Mouse (Mus musculus): ENCODE results near the gene Myrfl. TPM values are rescaled to one million over a fixed set of nuclear protein-coding genes. Genes with fewer than 3 reads are reported as not detected.

Myrfl gene
- 0.16 and 0.23 TPM in 2 replicates for polyA plus RNA-seq (2015; fragmentation: Nextera tagmentation; extraction: Ambion mirVana)

- Histone ChIP-seq H3K9ac (no peak within 1 kb of the TSS), H3K4me1 (no peaks in the 10 kb centered on the region), H3K27ac (no peak within 1 kb of the TSS), H3K4me2 (no peak within 1 kb of the TSS), H3K9me3 (replicated peaks) (no peaks in the 10 kb centered on the region), H3K27me3 (no peaks in the 10 kb centered on the region), H3K36me3 (no peaks in the 10 kb centered on the region), H3K4me3 (replicated peaks) (no peak within 1 kb of the TSS)
- WGBS, result 79% methylated on average over 17 of the region's 17 CpGs
- ATAC-seq (replicated peaks; ENCODE audit: low FRiP score), result no peak
Measured at GRCm38 (mm10) chr10:116896336-116897177, at the start of gene Myrfl. Gene Myrfl (minus strand): TSS chr10:116896919.

DNA sequence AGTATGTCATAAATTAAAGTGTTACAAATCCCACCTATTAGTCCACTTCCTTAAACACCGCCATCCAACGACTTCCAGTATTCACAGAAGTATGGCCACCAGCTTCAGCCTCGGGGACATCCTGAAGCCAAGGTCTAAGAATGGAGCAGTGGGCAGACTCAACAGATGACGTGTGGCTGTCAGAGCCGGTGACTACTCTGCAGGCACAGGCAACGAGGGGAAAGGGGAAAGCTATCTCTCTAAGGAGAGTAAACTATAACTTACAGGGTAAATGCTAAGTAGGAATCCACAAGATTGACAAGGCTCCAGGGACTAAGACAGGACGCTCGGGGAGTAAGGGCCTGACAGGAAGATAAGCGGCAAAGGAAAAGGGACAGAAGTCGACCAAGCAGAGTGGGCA, 48.2 kb upstream of the Myrfl start:
- ATAC-seq (replicated peaks; ENCODE audit: low FRiP score), result no peak
- Histone ChIP-seq H3K9ac (no peak overlapping the region), H3K9me3 (replicated peaks) (peaks cover 3% of the 10 kb centered on the region; the same call in 1 of the 2 replicates), H3K4me1 (peaks cover 18% of the 10 kb centered on the region), H3K36me3 (peaks cover 13% of the 10 kb centered on the region), H3K4me3 (replicated peaks) (0 out of 2 replicates have a peak overlapping the region, but pooled peaks have one; percentile 1), H3K27me3 (no peaks in the 10 kb centered on the region), H3K4me2 (peak overlapping the region; percentile 22), H3K27ac (peak overlapping the region; percentile 19)
- WGBS, result 36% methylated on average over 10 of the region's 10 CpGs

DNA sequence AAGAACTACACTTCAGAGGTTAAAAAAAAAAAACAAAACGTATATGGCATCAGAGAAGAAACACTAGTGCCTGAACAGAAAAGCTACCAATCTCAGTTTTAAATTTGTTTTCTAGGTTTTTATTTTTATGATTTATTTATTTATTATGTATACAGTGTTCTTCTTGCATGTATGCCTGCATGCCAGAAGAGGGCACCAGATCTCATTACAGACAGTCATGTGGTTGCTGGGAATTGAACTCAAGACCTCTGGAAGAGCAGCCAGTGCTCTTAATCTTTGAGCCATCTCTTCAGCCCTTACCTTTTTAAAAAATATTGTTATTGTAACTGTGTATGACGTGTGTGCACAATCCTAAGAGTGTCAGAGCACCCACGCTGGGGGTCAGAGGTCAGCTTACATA, 47.4 kb upstream of the Myrfl start:
- WGBS, result 78% methylated on average over 3 of the region's 3 CpGs
- peaks cover 18% of the 10 kb centered on the region for H3K4me1 ChIP-seq

DNA sequence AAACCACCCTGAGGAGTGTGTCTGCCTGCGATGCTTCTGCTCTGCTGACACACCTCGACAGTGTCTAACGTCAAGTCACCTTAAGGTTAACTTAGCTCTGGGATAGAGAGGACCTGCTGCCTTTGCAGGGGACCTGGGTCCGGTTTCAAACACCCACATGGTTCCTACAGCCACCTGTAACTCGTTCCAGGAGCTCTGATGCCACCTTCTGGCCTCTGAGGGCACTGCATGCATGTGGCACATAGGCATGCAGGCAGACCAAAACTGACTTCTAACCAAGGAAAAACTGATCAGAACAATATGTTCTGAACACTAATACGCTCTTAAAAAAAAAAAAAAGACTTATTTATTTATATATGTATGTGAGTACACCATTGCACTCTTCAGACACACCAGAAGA, 46.3 kb upstream of the Myrfl start:
- Histone ChIP-seq H3K27me3 (no peaks in the 10 kb centered on the region), H3K9me3 (replicated peaks) (peaks cover 3% of the 10 kb centered on the region; the same call in 1 of the 2 replicates), H3K27ac (no peak overlapping the region), H3K4me1 (peaks cover 17% of the 10 kb centered on the region), H3K36me3 (peaks cover 26% of the 10 kb centered on the region), H3K4me3 (replicated peaks) (no peak overlapping the region), H3K9ac (no peak overlapping the region), H3K4me2 (no peak overlapping the region)
- WGBS, result 95% methylated on average over 6 of the region's 6 CpGs
- ATAC-seq (replicated peaks; ENCODE audit: low FRiP score), result no peak

More for the DNA sequence above, 47.4 kb upstream of the Myrfl start:
- Histone ChIP-seq H3K4me2 (no peak overlapping the region), H3K9me3 (replicated peaks) (peaks cover 3% of the 10 kb centered on the region; the same call in 1 of the 2 replicates), H3K27me3 (no peaks in the 10 kb centered on the region), H3K36me3 (peaks cover 15% of the 10 kb centered on the region), H3K4me3 (replicated peaks) (no peak overlapping the region), H3K27ac (no peak overlapping the region), H3K9ac (no peak overlapping the region)
- ATAC-seq (replicated peaks; ENCODE audit: low FRiP score), result no peak

- Histone ChIP-seq H3K36me3 (peaks cover 80% of the 10 kb centered on the region), H3K27me3 (no peaks in the 10 kb centered on the region), H3K4me2 (no peak overlapping the region), H3K9me3 (replicated peaks) (no peaks in the 10 kb centered on the region), H3K27ac (no peak overlapping the region), H3K4me3 (replicated peaks) (no peak overlapping the region), H3K9ac (no peak overlapping the region), H3K4me1 (0 out of 2 replicates have a peak, but pooled peaks cover 9% of the 10 kb centered on the region)
- WGBS, result 68% methylated on average over 12 of the region's 12 CpGs
- ATAC-seq (replicated peaks; ENCODE audit: low FRiP score), result no peak
Measured at GRCm38 (mm10) chr10:116935028-116935427, 38.3 kb upstream of the Myrfl start.

- WGBS, result 89% methylated on average over 7 of the region's 7 CpGs
- Histone ChIP-seq H3K27ac (no peak overlapping the region), H3K4me2 (no peak overlapping the region), H3K27me3 (no peaks in the 10 kb centered on the region), H3K4me3 (replicated peaks) (no peak overlapping the region), H3K9me3 (replicated peaks) (no peaks in the 10 kb centered on the region), H3K9ac (no peak overlapping the region), H3K36me3 (peaks cover 85% of the 10 kb centered on the region), H3K4me1 (0 out of 2 replicates have a peak, but pooled peaks cover 9% of the 10 kb centered on the region)
- no peak for ATAC-seq (replicated peaks; ENCODE audit: low FRiP score)
Measured at GRCm38 (mm10) chr10:116933794-116934193, 37.1 kb upstream of the Myrfl start.

- H3K4me2 ChIP-seq, result no peak overlapping the region
- H3K4me1 ChIP-seq, result 0 out of 2 replicates have a peak, but pooled peaks cover 9% of the 10 kb centered on the region
- WGBS, result 80% methylated on average over 13 of the region's 13 CpGs
- H3K36me3 ChIP-seq, result peaks cover 82% of the 10 kb centered on the region
- no peak for ATAC-seq (replicated peaks; ENCODE audit: low FRiP score)
- H3K9me3 ChIP-seq (replicated peaks), result no peaks in the 10 kb centered on the region
- H3K27me3 ChIP-seq, result no peaks in the 10 kb centered on the region
- H3K9ac ChIP-seq, result no peak overlapping the region
- H3K4me3 ChIP-seq (replicated peaks), result no peak overlapping the region
- no peak overlapping the region for H3K27ac ChIP-seq
Measured at GRCm38 (mm10) chr10:116932418-116932817, 35.7 kb upstream of the Myrfl start.

GRCm38 (mm10) chr10:116931497-116932179, 34.9 kb upstream of the Myrfl start:
- WGBS, result 72% methylated on average over 15 of the region's 15 CpGs
- no peak overlapping the region for H3K9ac ChIP-seq
- no peak for ATAC-seq (replicated peaks; ENCODE audit: low FRiP score)

GRCm38 (mm10) chr10:116930936-116931335, 34.2 kb upstream of the Myrfl start:
- Histone ChIP-seq H3K4me3 (replicated peaks) (no peak overlapping the region), H3K4me2 (no peak overlapping the region), H3K36me3 (peaks cover 82% of the 10 kb centered on the region), H3K27ac (no peak overlapping the region), H3K9me3 (replicated peaks) (no peaks in the 10 kb centered on the region), H3K9ac (no peak overlapping the region), H3K4me1 (0 out of 2 replicates have a peak, but pooled peaks cover 5% of the 10 kb centered on the region), H3K27me3 (no peaks in the 10 kb centered on the region)
- ATAC-seq (replicated peaks; ENCODE audit: low FRiP score), result no peak
- 43% methylated on average over 6 of the region's 7 CpGs for WGBS

More at GRCm38 (mm10) chr10:116931497-116932179, 34.9 kb upstream of the Myrfl start:
- Histone ChIP-seq H3K27me3 (no peaks in the 10 kb centered on the region), H3K9me3 (replicated peaks) (no peaks in the 10 kb centered on the region), H3K4me1 (0 out of 2 replicates have a peak, but pooled peaks cover 5% of the 10 kb centered on the region), H3K4me2 (no peak overlapping the region), H3K27ac (no peak overlapping the region), H3K36me3 (peaks cover 82% of the 10 kb centered on the region), H3K4me3 (replicated peaks) (no peak overlapping the region)

DNA sequence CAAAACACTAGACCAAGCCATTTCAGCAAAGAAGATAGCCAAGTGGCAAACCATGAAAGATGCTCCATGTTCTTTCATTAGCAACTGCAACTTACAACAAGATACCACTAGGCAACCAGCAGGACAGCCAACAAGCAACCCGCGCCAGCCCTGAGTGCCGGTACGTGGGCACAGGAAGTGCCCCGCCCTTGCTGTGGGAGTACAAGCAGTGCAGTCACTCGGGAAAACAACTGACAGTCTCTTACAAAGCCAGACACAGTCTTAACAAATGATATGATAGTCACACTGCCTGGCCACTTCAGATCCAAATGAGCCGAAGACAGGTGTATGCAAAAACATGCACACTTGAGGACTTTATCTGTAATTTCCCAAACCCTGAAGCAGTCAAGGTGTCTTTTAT, 33.8 kb upstream of the Myrfl start:
- Histone ChIP-seq H3K9me3 (replicated peaks) (no peaks in the 10 kb centered on the region), H3K4me2 (no peak overlapping the region), H3K36me3 (peaks cover 82% of the 10 kb centered on the region), H3K9ac (no peak overlapping the region), H3K27ac (no peak overlapping the region), H3K4me3 (replicated peaks) (no peak overlapping the region), H3K4me1 (0 out of 2 replicates have a peak, but pooled peaks cover 5% of the 10 kb centered on the region), H3K27me3 (no peaks in the 10 kb centered on the region)
- ATAC-seq (replicated peaks; ENCODE audit: low FRiP score), result no peak
- 63% methylated on average over 7 of the region's 7 CpGs for WGBS

DNA sequence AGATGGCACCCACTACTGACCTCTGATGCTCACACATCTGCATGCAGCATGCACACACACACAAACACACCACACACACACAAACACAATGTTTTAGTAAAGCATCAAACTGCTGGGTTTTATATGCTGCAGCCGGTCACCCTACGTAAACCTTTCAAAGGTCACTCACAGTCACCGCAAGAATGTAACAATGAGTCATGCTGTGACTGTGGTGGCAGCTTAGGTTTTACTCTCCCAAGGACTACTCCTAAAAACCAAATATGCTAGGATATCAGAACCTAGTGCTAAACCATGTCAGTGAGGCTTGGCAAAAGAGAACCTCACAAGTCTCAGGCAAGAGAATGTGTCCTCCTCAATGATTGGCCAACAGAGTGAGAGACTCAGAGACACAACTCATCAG, 32.1 kb upstream of the Myrfl start:
- no peak overlapping the region for H3K4me3 ChIP-seq (replicated peaks)
- ATAC-seq (replicated peaks; ENCODE audit: low FRiP score), result no peak
- no peak overlapping the region for H3K4me2 ChIP-seq
- no peaks in the 10 kb centered on the region for H3K27me3 ChIP-seq
- H3K36me3 ChIP-seq, result peaks cover 84% of the 10 kb centered on the region
- H3K4me1 ChIP-seq, result 0 out of 2 replicates have a peak, but pooled peaks cover 5% of the 10 kb centered on the region
- H3K9me3 ChIP-seq (replicated peaks), result no peaks in the 10 kb centered on the region
- H3K9ac ChIP-seq, result no peak overlapping the region
- no peak overlapping the region for H3K27ac ChIP-seq
- 72% methylated on average over 3 of the region's 3 CpGs for WGBS

All from kidney, embryonic 15.5 days (tissue).